Mouse (Mus musculus) natural killer cell, adult 2 months (primary cell): ENCODE results near the gene Pih1d3.

ENCODE experiments used
- DNase-seq, 2 experiments: peaks; one replicate each; pipeline ENCODE4 v3.0.0; 2022; ENCODE audit warnings: low spot score in 2 of 2

Gene Pih1d3

DNA sequence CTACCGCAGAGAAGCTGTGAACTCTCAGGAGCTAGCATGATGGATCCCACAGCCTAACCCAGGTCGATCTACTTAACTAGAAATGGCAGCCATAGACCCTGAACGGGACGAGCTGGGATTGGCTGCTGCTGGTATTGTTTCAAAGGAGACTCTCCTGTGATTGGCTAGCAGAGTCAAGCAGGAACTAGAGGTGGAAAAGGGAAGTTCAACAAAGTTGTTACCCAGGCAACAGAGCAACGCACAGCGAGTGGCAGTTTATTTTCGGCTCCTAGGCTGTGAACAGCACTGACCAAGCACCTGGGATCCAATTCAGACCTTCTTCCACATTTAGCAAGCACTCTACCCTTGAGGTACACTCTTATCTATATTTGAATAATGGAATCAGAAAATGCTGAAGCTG is at the start of gene Pih1d3, which contains the start of gene 4931428L18Rik:
Gene Pih1d3, plus strand, starts transcription at position 275 of the 400 bp plus-strand sequence.
Gene 4931428L18Rik, minus strand, starts transcription at position 121 of the 400 bp plus-strand sequence.
- no peak for DNase-seq

DNA sequence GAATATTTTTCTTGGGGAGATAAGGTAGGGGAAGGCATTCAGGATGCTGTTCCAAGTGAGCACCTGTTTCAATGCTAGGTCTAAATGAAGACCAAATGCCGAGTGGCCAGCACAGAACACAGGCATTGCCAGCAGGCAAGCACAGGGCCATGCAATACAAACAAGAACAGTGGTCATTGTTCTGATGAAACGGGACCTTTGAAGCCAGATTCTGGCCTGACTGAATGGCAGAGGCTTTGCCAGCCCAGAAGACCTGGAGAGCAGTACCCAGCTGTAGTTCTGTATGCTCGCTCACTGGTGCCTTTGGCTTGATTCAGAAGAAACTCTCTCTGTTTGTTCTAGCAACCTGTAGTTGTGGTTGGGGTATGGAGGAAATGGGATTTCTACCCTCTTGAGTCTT is 47.2 kb upstream of the Pih1d3 start:
- DNase-seq: no peak

DNA sequence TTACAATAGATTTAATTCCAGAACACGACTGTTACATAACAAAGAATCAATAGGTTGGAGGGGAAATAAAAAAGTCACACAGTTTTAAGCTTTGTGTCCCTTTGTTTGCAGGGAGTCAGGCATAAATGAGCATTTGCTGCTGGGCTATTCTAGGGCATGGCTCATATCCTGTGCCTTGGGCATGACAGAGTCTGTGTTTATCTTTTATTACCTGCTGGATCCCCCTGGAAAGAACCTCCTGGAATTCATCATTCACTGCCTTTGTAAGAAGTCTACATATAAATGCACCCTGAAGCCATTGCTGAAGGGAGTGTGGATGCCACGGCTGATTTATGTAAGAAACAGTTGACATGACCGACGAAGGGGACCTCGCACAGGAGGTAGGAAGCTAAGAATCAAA is 46.5 kb upstream of the Pih1d3 start, which contains the start of gene Lgsn:
Gene Lgsn, plus strand, starts transcription at position 301 of the 400 bp plus-strand sequence.
- no peak for DNase-seq

DNA sequence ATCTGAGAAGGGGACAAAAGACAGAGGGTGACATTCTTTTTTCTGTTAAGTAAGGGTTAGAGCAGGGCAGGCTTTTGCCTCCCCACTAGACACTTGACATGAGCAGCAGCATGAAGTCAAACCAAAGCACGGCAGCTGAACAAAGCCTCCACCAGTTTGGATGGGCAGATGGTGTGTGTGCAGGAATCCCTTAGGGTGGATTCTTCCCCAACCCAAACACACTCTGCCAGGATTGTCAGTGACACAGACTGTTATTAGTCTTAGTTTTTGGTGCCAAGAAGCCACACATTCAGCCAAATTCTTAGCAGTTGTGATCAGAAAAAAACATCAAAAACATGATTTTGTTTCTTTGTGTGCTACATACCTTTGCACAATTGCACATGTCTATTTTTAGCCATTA is 44.4 kb upstream of the Pih1d3 start:
- no peak for DNase-seq

DNA sequence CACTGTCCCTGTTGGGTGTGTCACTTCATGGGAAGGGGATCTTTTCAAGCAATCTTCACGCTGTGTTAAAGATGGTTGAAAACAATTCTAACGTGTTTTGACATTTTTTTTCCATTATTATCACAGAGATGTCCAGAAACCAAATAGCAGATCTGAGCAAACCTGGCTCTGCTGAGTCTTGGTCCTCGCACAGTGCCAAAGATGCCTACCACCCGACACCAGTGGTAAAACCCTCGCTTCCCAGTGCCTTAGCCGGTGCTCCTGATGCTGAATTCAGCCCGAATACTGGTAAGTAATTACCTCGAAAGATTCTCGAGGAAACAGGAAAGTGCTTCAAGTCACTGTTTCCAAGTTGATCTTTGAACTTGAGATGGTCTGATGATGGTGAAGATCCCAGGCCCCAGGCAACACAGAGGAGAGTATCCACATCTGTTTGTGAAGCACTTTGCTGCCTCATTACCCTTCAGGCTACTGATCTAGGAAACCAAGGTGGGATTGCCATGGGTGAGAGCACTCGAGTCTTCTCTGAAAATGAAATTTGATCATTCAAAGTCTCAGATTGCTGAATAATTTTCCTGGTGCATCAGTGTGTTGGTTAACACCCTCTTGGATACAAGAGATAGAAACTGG is 32.3 kb upstream of the Pih1d3 start:
- no peak for DNase-seq

DNA sequence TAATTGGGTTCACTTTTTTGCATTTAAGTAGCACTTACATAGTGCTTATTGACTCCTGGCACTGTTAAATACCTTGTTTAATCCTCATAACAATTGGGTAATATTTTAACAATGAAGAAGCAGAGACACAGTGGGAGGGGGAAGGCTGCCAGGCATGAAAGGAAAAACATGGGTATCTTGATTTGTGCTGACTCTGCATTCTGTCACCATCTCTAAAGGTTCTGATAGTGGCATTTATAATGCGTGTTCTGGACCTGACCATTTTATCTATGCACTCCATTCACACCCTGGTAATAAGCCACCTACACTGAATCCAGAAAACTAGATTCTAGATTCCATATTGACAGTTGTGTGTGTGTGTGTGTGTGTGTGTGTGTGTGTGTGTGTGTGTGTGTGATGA is 27.0 kb upstream of the Pih1d3 start:
- DNase-seq: no peak

DNA sequence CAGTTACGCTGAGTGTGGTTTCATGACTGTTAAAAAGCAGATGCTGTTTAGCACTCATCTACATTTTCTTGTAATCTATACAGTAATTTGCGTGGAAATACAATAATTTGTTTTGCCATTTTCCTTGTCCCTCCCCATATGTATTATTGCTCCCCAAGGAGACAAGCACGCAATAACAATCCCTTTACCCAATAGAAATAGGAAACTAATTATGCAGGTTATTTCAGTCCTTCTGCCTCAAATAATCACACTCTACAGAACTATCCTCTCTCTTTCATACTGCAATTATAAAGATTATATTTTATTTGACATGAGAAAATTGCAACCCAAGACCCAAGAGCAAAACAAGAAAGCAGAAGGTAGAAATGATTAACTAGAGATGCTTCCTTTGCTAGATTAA is 25.7 kb upstream of the Pih1d3 start:
- DNase-seq: no peak

DNA sequence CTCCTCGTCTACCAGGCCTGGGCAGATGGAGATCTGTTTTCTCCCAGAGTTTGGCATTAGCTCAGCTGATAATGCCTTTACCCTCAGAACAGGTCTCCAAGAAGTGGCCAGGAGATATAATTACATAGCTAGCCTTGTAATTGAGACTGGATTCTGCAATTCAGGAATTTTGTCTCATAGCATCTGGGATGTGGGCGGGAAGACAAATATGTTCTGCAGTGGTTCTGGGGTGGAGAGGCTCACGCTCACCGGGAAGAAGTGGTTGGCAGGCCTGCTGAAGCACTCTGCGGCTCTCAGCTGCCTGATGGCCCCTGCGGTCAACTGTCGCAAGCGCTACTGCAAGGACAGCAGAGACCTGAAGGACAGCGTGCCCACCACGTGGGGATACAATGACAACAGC is 18.9 kb upstream of the Pih1d3 start:
- DNase-seq: no peak

DNA sequence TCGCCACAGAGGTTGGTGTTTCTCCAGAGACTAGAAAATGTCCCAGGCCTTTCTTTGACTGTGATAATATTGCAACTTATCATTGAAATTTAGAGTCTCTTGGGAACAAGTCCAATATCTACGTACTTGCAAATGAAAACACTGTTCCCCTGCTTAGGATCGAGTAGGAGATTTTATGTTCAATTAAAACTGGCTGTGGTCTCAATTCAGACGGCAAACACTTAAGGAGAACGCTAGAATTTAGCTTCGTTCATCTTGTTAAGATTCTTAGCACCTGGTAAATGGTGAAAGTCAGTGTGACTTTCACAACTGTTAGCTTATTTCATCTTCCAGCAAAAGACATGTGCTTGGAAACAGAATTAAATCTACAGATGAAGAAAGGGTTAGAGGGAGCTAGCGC is 17.3 kb upstream of the Pih1d3 start:
- DNase-seq: no peak

DNA sequence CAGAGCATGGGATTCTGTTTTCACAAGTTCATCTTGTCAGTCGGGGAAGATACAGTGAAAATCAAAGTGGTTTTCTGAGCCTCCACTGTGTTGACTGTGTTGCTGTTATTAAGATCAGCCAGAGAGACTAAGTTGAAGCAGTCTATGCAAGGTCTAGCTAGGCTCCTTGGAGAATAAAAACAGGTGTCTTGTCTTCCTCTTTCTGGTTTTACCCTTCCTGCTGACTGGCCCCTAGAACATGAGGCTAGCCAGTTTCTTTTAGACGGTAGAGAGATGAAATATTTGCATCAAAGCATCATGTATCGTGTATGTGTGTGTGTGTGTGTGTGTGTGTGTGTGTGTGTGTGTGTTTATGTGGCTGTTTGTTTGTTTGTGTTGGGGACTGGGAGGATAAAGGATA is 16.9 kb upstream of the Pih1d3 start:
- DNase-seq: no peak

DNA sequence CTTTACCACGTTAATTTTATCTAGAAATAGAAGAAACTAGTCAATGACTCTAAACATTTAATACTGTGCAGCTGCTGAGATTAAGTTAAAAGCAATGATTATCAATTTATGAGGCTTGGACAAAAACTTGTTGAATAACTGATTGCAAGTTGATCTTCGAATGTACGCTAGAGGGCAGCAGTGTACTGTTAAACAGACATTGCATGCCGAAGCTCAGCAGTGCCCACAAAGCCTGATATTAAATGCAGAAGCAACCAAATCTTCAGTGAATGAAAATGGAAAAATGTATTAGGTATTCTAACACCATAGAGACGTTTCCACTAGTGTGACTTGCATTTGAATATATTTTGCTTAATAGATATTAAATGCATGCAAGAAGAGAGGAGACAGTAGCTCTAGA is 12.5 kb upstream of the Pih1d3 start:
- DNase-seq: peak in 1 of 2 experiments; percentile 7

DNA sequence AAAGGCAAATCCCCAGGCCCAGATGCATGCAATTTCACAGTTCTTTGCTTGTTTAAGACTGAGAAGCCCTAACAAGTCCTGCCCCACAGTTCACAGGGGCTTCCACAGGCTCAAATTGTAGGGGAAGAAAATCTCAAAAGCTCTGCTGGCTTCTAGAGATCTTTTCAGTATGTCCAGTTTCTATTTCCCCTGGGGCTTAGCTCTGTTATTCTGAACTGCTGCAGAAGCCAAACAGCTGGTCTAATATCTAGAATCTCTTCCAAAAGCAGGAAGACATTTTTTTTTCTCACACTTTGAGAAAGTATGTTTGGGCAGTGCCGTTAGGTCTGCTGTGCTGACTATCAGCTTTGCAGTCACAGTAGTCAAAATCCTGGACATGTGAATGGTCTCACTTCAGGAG is 7.8 kb upstream of the Pih1d3 start:
- DNase-seq: no peak

DNA sequence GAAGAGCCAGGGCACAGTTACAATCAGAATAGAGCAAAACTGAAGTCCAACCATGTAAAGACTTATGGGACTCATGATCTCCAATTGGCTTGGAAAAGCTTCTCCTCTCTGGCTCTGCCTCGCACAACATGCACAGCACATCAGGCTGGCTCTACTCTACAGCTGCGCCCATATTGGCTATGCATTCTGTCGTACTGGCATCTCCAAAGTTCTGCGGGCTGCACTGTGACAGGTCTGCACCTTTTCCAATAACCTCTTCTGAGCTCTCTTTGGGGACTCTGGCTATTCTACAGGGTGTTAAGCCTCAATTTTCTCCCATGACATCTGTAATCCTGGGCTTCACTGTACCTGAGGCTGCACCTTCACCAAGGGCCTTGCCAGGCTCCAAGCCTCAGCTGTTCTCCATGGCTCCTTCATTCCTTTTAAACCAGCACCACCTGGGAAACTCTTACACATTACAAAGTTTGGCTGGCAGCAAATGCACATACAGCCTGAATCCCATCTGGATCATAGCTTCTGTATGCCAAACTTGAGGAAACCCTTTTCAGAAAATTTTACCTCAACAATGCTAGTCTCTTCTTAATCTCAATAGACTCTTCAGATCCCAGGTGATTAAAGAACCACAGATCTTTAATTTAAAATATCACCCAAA is 1.9 kb upstream of the Pih1d3 start:
- no peak for DNase-seq

DNA sequence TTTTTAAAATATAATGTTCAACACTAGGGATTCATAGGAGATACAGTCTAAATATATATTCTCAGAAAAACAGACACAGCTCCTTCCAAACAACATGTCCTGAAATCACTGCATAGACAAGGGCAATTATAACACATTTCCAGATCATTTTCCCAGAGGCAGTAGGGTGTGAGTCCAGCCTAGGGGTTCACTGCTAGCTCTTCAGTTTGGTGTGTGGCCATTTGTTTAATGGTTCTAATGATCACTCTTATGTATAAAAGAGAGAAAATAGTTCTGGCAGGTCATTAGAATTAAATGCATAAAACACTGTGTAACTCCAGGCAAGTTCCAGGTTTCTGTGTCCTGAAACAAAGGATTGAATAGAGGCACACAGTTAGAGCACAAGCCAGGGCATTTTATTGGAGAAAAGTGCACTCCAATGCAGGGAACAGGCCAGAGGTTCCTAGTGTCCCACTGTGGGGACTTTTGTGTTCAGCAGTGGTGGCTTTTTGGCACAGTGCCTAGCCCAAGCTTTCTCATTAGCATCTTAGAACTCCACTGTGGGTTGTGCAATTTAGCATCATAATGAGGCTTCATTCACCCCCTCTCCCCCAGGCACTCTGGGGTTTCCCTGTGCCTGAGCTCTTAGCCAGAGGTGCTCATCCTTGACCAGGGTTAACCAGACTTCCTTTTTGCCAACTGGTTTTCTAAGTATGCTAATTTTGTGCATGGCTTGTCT is 10.8 kb downstream of the Pih1d3 start:
- DNase-seq: no peak

DNA sequence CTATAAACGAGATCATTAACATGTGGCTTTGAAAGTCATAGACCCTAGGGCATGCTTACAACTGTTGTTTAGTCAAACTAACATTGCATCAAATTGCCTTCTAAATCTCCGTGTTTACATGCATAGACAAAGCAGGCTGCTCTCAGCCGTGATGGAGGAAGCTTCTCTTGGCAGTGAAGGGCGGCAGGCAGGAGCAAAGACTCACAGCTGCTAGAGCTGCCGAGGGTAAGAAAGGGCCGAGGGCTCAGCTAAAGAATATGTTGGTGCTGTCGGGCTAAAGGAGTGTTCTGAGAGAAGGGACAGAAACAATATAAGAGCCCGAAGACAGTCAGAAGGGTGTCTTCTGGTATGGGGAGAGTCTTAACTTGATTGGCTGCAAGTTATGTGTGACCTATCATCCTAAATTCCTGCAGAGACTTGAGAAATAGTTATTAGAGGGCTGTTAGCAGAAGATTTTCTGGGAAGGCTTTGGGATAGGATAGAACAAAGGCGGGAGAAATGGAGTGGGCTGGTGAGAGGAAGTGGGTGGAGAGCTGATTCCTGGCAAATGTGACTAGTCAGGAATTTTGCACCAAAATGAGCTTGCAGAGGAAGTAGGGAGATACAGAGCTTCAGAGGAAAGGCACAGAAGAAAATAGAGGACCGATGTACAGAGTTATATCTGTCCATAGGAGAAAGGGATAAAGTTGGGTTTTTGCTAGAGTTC is 37.7 kb downstream of the Pih1d3 start:
- DNase-seq: no peak
